Mouse (Mus musculus): Measurements from ENCODE around the gene A230050P20Rik. TPM values are rescaled to one million over a fixed set of nuclear protein-coding genes. Genes with fewer than 3 reads are reported as not detected.

The A230050P20Rik gene
- polyA plus RNA-seq, 1 experiment from 2014 or later = 7.2 TPM

- WGBS = 3% methylated on average over 34 of the region's 34 CpGs
- Histone ChIP-seq H3K27ac (ENCODE audit: low read depth, low read length) (no peak within 1 kb of the TSS), H3K4me2 (ENCODE audit: low read depth, low read length) (peak within 1 kb of the TSS; percentile 99), H3K4me1 (ENCODE audit: control insufficient read depth, insufficient read depth, low read length) (peaks cover 5% of the 10 kb centered on the region; the same call in 1 of the 2 replicates), H3K9me3 (ENCODE audit: control insufficient read depth, low read length) (no peaks in the 10 kb centered on the region), H3K9ac (replicated peaks; ENCODE audit: low read depth, low read length) (peak within 1 kb of the TSS; percentile 83), H3K36me3 (ENCODE audit: control insufficient read depth, insufficient read depth, low read length) (peaks cover 27% of the 10 kb centered on the region), H3K27me3 (ENCODE audit: control insufficient read depth, insufficient read depth, low read length) (no peaks in the 10 kb centered on the region), H3K4me3 (ENCODE audit: low read depth, low read length) (peak within 1 kb of the TSS; percentile 92)
- ATAC-seq (ENCODE audit: low read depth) = peak; percentile 88
Observed at GRCm38 (mm10) chr9:20898511-20899073, 30.1 kb downstream of the A230050P20Rik start, which contains the start of gene Eif3g. Eif3g (minus strand) TSS chr9:20898623.

- no peak for ATAC-seq (ENCODE audit: low read depth)
- no peak overlapping the region for H3K4me2 ChIP-seq (ENCODE audit: low read depth, low read length)
Observed at GRCm38 (mm10) chr9:20901466-20902173, 33.2 kb downstream of the A230050P20Rik start.

DNA sequence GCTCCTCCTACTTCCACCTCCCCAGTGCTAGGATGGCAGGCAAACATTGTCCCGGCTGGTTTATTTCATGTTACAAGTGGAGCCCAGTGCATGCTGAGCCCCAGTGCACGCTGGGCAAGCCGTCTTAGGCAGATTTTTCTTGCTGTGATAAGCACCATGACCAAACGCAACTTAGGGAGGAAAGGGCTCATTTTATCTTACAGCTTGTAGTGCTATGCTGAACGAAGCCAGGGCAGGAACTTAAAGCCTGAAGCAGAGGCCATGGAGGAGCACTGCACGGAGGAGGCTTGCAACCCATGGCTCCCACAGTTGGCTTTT lies 33.7 kb downstream of the A230050P20Rik start:
- 52% methylated on average over 6 of the region's 6 CpGs for WGBS
- H3K9me3 ChIP-seq (ENCODE audit: control insufficient read depth, low read length) = no peaks in the 10 kb centered on the region
- no peak for ATAC-seq (ENCODE audit: low read depth)
- peaks cover 7% of the 10 kb centered on the region; the same call in 1 of the 2 replicates for H3K36me3 ChIP-seq (ENCODE audit: control insufficient read depth, insufficient read depth, low read length)
- H3K4me2 ChIP-seq (ENCODE audit: low read depth, low read length) = no peak overlapping the region
- H3K4me3 ChIP-seq (ENCODE audit: low read depth, low read length) = no peak overlapping the region
- H3K4me1 ChIP-seq (ENCODE audit: control insufficient read depth, insufficient read depth, low read length) = peaks cover 5% of the 10 kb centered on the region; the same call in 1 of the 2 replicates
- no peak overlapping the region for H3K27ac ChIP-seq (ENCODE audit: low read depth, low read length)
- H3K9ac ChIP-seq (replicated peaks; ENCODE audit: low read depth, low read length) = no peak overlapping the region
- H3K27me3 ChIP-seq (ENCODE audit: control insufficient read depth, insufficient read depth, low read length) = no peaks in the 10 kb centered on the region

More at GRCm38 (mm10) chr9:20901466-20902173, 33.2 kb downstream of the A230050P20Rik start:
- Histone ChIP-seq H3K27ac (ENCODE audit: low read depth, low read length) (no peak overlapping the region), H3K9me3 (ENCODE audit: control insufficient read depth, low read length) (no peaks in the 10 kb centered on the region), H3K4me3 (ENCODE audit: low read depth, low read length) (no peak overlapping the region), H3K4me1 (ENCODE audit: control insufficient read depth, insufficient read depth, low read length) (peaks cover 5% of the 10 kb centered on the region; the same call in 1 of the 2 replicates), H3K36me3 (ENCODE audit: control insufficient read depth, insufficient read depth, low read length) (peaks cover 7% of the 10 kb centered on the region; the same call in 1 of the 2 replicates), H3K27me3 (ENCODE audit: control insufficient read depth, insufficient read depth, low read length) (no peaks in the 10 kb centered on the region), H3K9ac (replicated peaks; ENCODE audit: low read depth, low read length) (no peak overlapping the region)
- WGBS = 15% methylated on average over 13 of the region's 13 CpGs

DNA sequence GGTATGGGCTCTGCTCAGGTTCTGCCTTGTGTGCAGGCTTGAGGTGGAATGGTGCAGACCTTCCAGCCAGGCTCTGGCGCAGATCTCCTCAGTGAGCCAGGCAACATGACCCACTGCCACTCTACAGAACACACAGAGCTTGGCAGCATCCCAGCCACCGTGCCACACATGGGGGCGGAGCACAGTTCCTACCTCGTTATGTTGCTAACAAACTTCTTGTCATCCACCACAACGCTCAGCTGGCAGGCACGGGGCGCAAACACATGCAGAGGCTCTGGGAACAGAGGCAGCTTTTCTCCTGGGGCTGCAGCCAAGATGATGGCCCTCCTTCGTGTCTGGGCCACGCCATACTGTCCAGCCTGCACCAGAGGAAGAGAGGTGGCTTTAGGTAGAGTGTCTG lies 41.5 kb downstream of the A230050P20Rik start:
- ATAC-seq (ENCODE audit: low read depth) = no peak
- WGBS = 94% methylated on average over 9 of the region's 9 CpGs
- peaks cover 79% of the 10 kb centered on the region for H3K36me3 ChIP-seq (ENCODE audit: control insufficient read depth, insufficient read depth, low read length)
- H3K9ac ChIP-seq (replicated peaks; ENCODE audit: low read depth, low read length) = no peak overlapping the region
- no peaks in the 10 kb centered on the region for H3K27me3 ChIP-seq (ENCODE audit: control insufficient read depth, insufficient read depth, low read length)
- no peaks in the 10 kb centered on the region for H3K9me3 ChIP-seq (ENCODE audit: control insufficient read depth, low read length)
- H3K4me3 ChIP-seq (ENCODE audit: low read depth, low read length) = no peak overlapping the region
- no peaks in the 10 kb centered on the region for H3K4me1 ChIP-seq (ENCODE audit: control insufficient read depth, insufficient read depth, low read length)
- no peak overlapping the region for H3K27ac ChIP-seq (ENCODE audit: low read depth, low read length)
- H3K4me2 ChIP-seq (ENCODE audit: low read depth, low read length) = no peak overlapping the region

DNA sequence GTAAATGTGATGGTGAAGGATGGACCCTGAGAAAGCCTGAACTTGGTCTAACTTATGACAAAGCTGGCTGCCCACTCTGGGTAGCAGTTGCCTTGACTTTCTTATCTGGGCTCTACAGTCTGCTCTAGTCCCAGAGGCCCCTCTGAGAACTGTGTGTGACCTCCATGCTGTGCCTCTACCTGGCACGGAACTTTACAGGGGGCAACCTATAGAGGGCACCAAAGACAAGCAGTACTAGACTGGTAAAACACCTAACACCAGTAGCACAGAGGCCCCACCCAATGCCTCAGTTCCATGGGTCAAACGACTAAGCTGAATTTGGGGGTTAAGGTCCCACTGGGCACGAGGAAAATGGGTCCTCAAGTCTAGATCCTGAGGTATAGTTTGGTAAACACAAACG lies 47.7 kb downstream of the A230050P20Rik start:
- 90% methylated on average over 4 of the region's 4 CpGs for WGBS
- no peak for ATAC-seq (ENCODE audit: low read depth)
- no peak overlapping the region for H3K4me2 ChIP-seq (ENCODE audit: low read depth, low read length)
- H3K9ac ChIP-seq (replicated peaks; ENCODE audit: low read depth, low read length) = no peak overlapping the region
- H3K27me3 ChIP-seq (ENCODE audit: control insufficient read depth, insufficient read depth, low read length) = no peaks in the 10 kb centered on the region
- H3K9me3 ChIP-seq (ENCODE audit: control insufficient read depth, low read length) = no peaks in the 10 kb centered on the region
- no peak overlapping the region for H3K4me3 ChIP-seq (ENCODE audit: low read depth, low read length)
- no peak overlapping the region for H3K27ac ChIP-seq (ENCODE audit: low read depth, low read length)
- peaks cover 91% of the 10 kb centered on the region for H3K36me3 ChIP-seq (ENCODE audit: control insufficient read depth, insufficient read depth, low read length)
- no peaks in the 10 kb centered on the region for H3K4me1 ChIP-seq (ENCODE audit: control insufficient read depth, insufficient read depth, low read length)

DNA sequence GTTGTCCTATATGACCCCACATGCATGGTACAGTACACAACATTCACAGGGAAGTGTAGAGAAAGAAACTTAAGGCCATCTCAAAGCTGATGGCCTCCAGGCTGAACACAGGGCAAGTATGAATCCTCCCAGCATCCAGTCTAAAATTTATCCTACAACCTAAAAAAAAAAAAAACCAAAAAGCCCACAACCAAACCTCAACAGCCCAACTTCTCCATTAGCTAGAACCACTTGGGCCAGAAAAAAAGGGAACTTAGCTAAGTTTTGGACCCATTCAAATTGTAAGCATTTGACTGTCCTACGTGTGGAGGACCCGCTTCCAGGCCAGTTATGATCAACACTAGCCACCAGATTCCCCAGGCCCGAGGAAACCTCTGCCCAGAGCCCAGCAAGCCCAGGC lies 54.8 kb downstream of the A230050P20Rik start:
- Histone ChIP-seq H3K4me1 (ENCODE audit: control insufficient read depth, insufficient read depth, low read length) (no peaks in the 10 kb centered on the region), H3K36me3 (ENCODE audit: control insufficient read depth, insufficient read depth, low read length) (peaks cover 86% of the 10 kb centered on the region), H3K27ac (ENCODE audit: low read depth, low read length) (no peak overlapping the region), H3K4me3 (ENCODE audit: low read depth, low read length) (no peak overlapping the region), H3K9me3 (ENCODE audit: control insufficient read depth, low read length) (no peaks in the 10 kb centered on the region), H3K27me3 (ENCODE audit: control insufficient read depth, insufficient read depth, low read length) (no peaks in the 10 kb centered on the region), H3K4me2 (ENCODE audit: low read depth, low read length) (no peak overlapping the region), H3K9ac (replicated peaks; ENCODE audit: low read depth, low read length) (no peak overlapping the region)
- WGBS = 99% methylated on average over 3 of the region's 3 CpGs
- no peak for ATAC-seq (ENCODE audit: low read depth)

Small RNA genes lying within 50 kb of the gene (microRNA-seq; reads per million reads assigned to microRNA genes)
- not detected for gene Mir7081

Other genes with a start within 250 kb of the A230050P20Rik start
- 464 and 488 TPM in 2 replicates for gene Ubl5, start 225.8 kb upstream of the A230050P20Rik start, polyA plus RNA-seq (2014; fragmentation: Nextera tagmentation; extraction: Ambion mirVana)
- gene Fbxl12, start 223.9 kb upstream of the A230050P20Rik start, polyA plus RNA-seq (2014; fragmentation: Nextera tagmentation; extraction: Ambion mirVana) = 9.6 and 10.6 TPM in 2 replicates
- 61.1 and 68.8 TPM in 2 replicates for gene Pin1, start 216.5 kb upstream of the A230050P20Rik start, polyA plus RNA-seq (2014; fragmentation: Nextera tagmentation; extraction: Ambion mirVana)
- gene Olfm2, start 122.3 kb upstream of the A230050P20Rik start, polyA plus RNA-seq (2014; fragmentation: Nextera tagmentation; extraction: Ambion mirVana) = 155 and 202 TPM in 2 replicates
- 0.76 and 0.98 TPM in 2 replicates for gene Col5a3, start 53.6 kb upstream of the A230050P20Rik start, polyA plus RNA-seq (2014; fragmentation: Nextera tagmentation; extraction: Ambion mirVana)
- gene Rdh8, start 50.1 kb upstream of the A230050P20Rik start, polyA plus RNA-seq (2014; fragmentation: Nextera tagmentation; extraction: Ambion mirVana) = not detected in 2 replicates
- 11.1 and 14.5 TPM in 2 replicates for gene Angptl6, start 11.1 kb downstream of the A230050P20Rik start, polyA plus RNA-seq (2014; fragmentation: Nextera tagmentation; extraction: Ambion mirVana)
- 41.7 and 49.0 TPM in 2 replicates for gene Ppan, start 19.5 kb downstream of the A230050P20Rik start, polyA plus RNA-seq (2014; fragmentation: Nextera tagmentation; extraction: Ambion mirVana)
- gene Eif3g, start 30.0 kb downstream of the A230050P20Rik start, polyA plus RNA-seq (2014; fragmentation: Nextera tagmentation; extraction: Ambion mirVana) = 226 and 228 TPM in 2 replicates
- 41.1 and 42.7 TPM in 2 replicates for gene Dnmt1, start 91.2 kb downstream of the A230050P20Rik start, polyA plus RNA-seq (2014; fragmentation: Nextera tagmentation; extraction: Ambion mirVana)
- 7.4 and 8.7 TPM in 2 replicates for gene S1pr2, start 108.1 kb downstream of the A230050P20Rik start, polyA plus RNA-seq (2014; fragmentation: Nextera tagmentation; extraction: Ambion mirVana)
- gene Mrpl4, start 134.1 kb downstream of the A230050P20Rik start, polyA plus RNA-seq (2014; fragmentation: Nextera tagmentation; extraction: Ambion mirVana) = 103 and 115 TPM in 2 replicates
- 1.4 and 3.6 TPM in 2 replicates for gene Icam1, start 147.3 kb downstream of the A230050P20Rik start, polyA plus RNA-seq (2014; fragmentation: Nextera tagmentation; extraction: Ambion mirVana)
- 0.27 TPM in 1 of 2 replicates, not detected in the other for gene Icam4, start 160.7 kb downstream of the A230050P20Rik start, polyA plus RNA-seq (2014; fragmentation: Nextera tagmentation; extraction: Ambion mirVana)
- 1.3 and 1.6 TPM in 2 replicates for gene Icam5, start 163.4 kb downstream of the A230050P20Rik start, polyA plus RNA-seq (2014; fragmentation: Nextera tagmentation; extraction: Ambion mirVana)
- gene Zglp1, start 198.5 kb downstream of the A230050P20Rik start, polyA plus RNA-seq (2014; fragmentation: Nextera tagmentation; extraction: Ambion mirVana) = 1.2 and 2.7 TPM in 2 replicates
- 1.7 and 1.8 TPM in 2 replicates for gene Gm49373, start 204.5 kb downstream of the A230050P20Rik start, polyA plus RNA-seq (2014; fragmentation: Nextera tagmentation; extraction: Ambion mirVana)
- 62.7 and 73.5 TPM in 2 replicates for gene Fdx1l, start 205.0 kb downstream of the A230050P20Rik start, polyA plus RNA-seq (2014; fragmentation: Nextera tagmentation; extraction: Ambion mirVana)
- gene Gm38431, start 223.4 kb downstream of the A230050P20Rik start, polyA plus RNA-seq (2014; fragmentation: Nextera tagmentation; extraction: Ambion mirVana) = 0.88 and 1.5 TPM in 2 replicates
- 29.4 and 35.2 TPM in 2 replicates for gene Raver1, start 223.4 kb downstream of the A230050P20Rik start, polyA plus RNA-seq (2014; fragmentation: Nextera tagmentation; extraction: Ambion mirVana)

Measured in neural tube, embryonic 14.5 days (tissue).